Mouse (Mus musculus) gastrocnemius, postnatal 4 days (tissue): Measurements from ENCODE around the gene 4930432K21Rik. TPM values are rescaled to one million over a fixed set of nuclear protein-coding genes. Genes with fewer than 3 reads are reported as not detected.

Experiments used
- DNase-seq, 2 experiments: peaks; one replicate each; pipeline ENCODE4 v3.0.0; 2021 to 2022; ENCODE audit warnings: low spot score in 2 of 2, mixed read lengths in 2 of 2
- long read RNA-seq, 2 experiments: library from polyadenylated mRNA; stranded (forward); transcript quantifications; one replicate each; pipeline ENCODE4 v2.0.0; 2021
- total RNA-seq, 2 experiments: library from RNA; stranded (reverse); gene quantifications; 2 replicates each; pipeline ENCODE4 v1.2.3; 2021

Gene 4930432K21Rik
- total RNA-seq = 1 to 10 TPM; 1.4 to 1.9 TPM
- long read RNA-seq, experiment 1 = 0 reads
- long read RNA-seq, experiment 2, partial matches to known transcripts = 0 of 4 reads
- long read RNA-seq, experiment 2, other reads (novel, unspliced or antisense) = 2 of 4 reads

- DNase-seq = peak; percentile 78 to 90
Measured at GRCm38 (mm10) chr8:84147769-84148530, at the start of gene 4930432K21Rik, which contains the start of gene Cc2d1a. Gene 4930432K21Rik, plus strand, starts transcription at chr8:84148025. Gene Cc2d1a, minus strand, starts transcription at chr8:84147936.

- no peak for DNase-seq
Measured at GRCm38 (mm10) chr8:84098376-84098775, 49.4 kb upstream of the 4930432K21Rik start.

DNA sequence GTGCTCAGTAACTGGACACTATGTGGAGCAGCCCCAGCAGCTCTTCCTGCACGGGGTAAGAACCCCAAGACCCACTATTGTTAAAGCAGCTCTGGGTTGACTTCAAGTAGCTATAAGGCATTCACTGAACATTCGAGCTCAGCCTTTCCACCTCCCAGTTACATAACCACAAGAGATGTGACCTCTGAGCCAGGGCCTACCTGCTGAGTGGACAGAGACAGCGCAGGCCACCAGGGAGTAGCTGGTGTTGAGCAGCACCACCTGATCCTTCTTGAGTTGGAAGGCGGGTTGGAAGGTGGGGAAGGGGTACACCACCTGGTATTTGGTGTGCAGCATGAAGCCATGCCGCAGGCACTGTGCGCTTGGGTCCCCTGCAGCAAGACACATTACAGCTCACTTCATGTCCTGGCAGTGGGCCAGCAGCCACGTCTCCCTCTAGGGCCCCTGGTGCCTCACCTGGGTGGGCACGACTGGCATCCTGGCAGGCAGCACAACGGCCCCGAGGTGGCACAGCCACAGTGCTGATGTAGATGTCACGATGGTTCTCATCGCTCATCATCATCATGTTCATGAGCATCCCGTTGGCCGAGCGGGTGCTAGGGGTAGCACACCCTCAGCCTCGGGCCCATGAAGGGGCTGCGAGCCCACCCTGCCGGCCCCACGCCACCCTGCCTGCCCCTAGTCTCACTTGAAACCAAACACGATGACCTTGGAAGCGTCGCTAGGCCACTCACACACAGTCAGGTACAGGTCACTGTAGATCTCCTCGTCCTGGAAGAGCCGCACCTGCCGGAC, 46.2 kb upstream of the 4930432K21Rik start:
- no peak for DNase-seq

GRCm38 (mm10) chr8:84103601-84104000, 44.2 kb upstream of the 4930432K21Rik start:
- no peak for DNase-seq

DNA sequence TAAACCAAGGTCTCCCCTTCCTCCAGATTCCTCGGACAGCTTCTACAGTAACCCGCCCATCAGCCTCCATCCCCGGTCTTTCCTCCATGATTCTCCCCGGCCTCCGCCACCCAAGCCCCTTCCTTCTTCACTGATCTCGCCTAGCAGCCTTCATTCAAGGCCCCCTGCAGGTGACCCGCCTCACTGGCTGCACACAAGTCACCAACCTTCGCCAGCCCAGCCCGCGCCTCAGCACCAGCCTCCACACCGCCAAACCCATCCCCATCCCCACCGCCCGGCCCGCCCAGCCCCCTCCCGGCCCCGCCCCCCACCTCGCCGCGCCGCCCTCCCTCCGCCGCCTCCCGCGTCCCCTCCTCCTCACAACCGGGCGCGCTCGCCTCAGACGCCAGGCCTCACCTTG, 43.6 kb upstream of the 4930432K21Rik start:
- peak; percentile 44 to 67 for DNase-seq

DNA sequence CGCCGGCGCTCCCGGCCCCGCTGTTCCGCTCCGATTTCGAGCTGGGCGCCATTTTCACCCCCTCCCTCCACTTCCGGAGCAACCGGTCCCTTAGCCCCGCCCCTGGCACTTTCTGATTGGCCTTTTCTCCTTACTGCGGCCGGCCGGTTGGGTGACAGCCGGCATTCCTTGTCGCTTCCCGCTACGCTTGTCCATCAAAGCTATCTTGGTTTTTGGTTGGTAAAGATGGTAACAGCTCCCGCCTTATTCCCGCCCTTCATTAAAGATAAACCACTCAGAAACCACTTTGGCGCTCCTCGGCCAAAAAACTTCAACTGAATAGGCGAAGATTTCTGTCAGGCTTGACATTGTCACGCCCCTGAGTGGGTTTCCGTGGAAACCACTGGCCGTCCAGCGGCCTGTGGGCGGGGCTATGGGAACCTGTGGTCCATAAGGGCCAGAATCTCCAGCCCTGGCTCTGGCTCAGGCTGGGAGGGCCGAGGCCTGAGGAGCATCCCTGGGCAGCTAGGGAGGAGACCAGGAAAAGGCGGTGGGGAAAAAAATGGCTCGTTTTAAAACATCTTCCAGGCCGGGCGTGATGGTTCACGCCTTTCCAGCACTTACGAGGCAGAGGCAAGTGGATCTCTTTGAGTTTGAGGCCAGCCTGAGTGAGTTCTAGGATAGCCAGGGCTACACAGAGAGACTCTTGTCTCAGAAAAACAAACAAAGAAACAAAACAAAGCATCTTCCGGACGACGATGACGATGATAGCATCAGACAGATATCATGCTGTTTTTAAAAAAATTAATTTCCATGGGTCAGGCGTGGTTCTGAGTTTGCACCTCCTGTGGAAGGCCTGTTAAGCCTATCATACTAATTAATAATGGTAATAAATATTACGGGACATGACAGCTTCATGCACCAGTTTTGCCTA, 42.9 kb upstream of the 4930432K21Rik start, which contains the start of gene Dcaf15:
Gene Dcaf15, minus strand, starts transcription at position 72 of the 913 bp plus-strand sequence.
- peak; percentile 93 to 99 for DNase-seq

GRCm38 (mm10) chr8:84105676-84106075, 42.1 kb upstream of the 4930432K21Rik start:
- no peak for DNase-seq

GRCm38 (mm10) chr8:84106216-84107040, 41.4 kb upstream of the 4930432K21Rik start:
- DNase-seq = no peak

- no peak for DNase-seq
Measured at GRCm38 (mm10) chr8:84115646-84116045, 32.2 kb upstream of the 4930432K21Rik start.

DNA sequence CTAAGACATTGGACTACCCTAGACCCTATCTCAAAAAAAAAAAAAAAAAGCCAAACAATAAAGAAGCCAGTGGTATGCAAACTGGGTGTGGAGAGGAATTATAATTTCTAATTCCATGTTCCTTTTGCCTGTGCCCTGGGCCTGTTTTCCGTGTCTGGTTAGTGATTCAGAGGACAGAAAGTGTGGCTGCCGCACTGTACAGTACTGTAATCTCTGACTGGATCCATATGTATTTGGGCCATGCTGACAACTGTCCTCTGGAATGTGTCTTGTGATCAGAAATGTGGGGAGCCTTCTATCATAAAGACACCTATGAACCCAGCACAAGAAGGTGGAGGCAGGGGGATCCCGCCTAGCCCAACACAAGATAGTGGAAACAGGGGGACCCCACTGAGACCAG, 25.7 kb upstream of the 4930432K21Rik start:
- DNase-seq = no peak

DNA sequence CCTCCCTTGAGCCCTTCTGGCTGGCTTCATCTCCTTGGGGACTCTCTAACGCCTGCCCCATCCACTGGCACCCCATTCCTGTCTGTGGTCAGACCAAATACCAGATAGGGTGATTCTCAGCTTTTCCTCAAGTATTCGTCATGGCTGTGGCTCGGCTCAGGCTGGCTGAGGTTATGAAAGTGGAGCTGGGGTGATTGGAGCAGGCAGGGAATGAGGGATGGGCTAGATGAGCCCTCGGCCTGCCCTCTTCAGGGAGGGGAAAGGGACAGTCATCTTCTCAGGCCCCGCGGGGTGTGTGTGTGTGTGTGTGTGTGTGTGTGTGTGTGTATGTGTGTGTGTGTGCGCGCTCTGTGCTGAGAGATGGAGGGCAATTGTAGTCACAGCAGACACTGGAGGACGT, 22.2 kb upstream of the 4930432K21Rik start, which contains the start of gene Podnl1:
Gene Podnl1, plus strand, starts transcription at position 334 of the 400 bp plus-strand sequence.
- DNase-seq = no peak

GRCm38 (mm10) chr8:84126742-84127141, 21.1 kb upstream of the 4930432K21Rik start:
- no peak for DNase-seq

- no peak for DNase-seq
Measured at GRCm38 (mm10) chr8:84127202-84127901, 20.5 kb upstream of the 4930432K21Rik start.

DNA sequence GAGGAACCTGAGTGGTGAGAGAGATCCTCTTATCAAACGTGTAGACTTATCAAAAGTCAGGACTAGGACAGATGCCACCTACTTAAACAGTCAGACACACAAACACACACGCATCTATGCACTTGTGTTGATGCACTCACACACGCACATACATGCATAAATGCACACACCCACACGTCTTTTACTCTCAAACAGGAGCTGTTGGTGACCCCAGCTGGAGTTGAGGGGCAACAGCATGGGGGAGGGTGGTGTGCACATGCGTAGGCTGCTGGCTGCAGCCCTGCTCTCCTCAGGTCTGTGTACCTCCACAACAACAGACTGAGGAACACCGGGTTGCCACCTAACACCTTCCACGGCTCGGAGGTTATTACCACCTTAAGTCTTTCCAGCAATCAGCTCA, 19.5 kb upstream of the 4930432K21Rik start:
- no peak for DNase-seq

DNA sequence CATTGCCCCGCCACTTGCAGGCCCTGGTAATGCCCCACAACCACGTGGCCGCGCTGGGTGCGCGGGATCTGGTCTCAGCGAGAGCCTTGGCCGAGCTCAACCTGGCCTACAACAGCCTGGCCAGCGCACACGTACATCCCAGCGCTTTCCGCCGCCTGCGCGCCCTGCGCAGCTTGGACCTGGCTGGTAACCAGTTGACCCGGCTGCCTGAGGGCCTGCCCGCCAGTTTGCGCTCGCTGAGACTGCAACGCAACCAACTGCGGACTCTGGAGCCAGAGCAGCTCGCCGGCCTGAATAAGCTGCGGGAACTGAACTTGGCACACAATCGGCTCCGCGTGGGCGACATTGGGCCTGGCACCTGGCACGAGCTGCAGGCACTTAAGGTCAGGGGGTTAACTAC, 17.0 kb upstream of the 4930432K21Rik start:
- DNase-seq = no peak

- DNase-seq = no peak
Measured at GRCm38 (mm10) chr8:84132225-84132624, 15.6 kb upstream of the 4930432K21Rik start.

DNA sequence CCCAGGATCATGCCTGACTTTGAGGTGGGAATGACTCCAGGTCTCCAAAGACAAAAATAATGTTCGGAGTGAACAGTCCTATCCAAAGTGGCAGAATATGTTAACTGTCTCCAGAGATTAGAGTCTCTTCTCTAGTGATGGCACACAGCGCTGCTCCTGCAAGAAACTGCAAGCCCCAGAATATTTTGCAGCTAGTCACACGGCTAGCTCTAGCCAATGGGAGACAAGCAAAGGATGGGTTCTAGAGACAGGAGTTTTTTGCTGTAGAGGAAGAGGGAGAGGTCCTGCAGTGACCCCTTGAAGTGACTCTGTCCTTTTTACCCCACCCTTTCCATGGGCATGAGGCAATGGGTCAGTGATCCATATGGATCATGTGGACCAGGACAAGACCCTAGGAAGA, 10.0 kb upstream of the 4930432K21Rik start:
- no peak for DNase-seq

- no peak for DNase-seq
Measured at GRCm38 (mm10) chr8:84140838-84141237, 7.0 kb upstream of the 4930432K21Rik start.

DNA sequence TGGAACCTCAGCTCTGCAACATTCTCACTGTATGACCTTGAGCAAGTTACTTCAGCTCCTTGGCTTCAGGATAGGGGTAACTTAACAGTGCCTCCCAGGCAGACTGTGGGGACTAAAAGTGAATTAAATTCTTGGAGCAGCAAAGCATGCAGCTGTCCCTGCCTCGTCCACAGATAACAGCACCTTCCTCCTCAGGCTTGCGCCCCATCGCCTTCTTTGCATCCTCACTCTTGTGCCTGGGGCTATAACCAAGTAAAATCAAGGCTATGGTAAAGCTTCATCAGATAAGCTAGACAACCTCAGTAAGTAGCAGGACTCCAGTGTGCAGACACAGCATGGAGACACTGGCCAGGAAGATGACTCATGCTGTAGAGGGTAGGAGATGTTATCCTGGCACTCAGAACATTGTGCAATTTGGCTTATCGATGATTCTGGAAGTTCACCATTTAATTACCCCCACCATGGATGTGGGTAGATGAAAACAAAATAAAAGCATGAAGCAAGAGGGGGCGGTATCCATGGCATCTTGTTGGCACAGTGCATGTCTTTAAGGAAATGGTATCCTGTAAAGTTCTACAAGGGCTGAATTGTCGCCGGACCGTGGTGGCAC, 3.1 kb upstream of the 4930432K21Rik start:
- DNase-seq = no peak
